Mouse (Mus musculus) c-Kit-positive CD71-positive TER-119-positive erythroid progenitor cells, embryonic 14.5 days (primary cell): ENCODE measurements at regions not wholly inside any gene's neighbourhood (a gene's known extent, or its start where the extent isn't known, plus 50 kb on each side); places are given as distances from the start of the nearest gene placed in this dataset.

Source experiments
- DNase-seq: peaks from one replicate; pipeline ENCODE4 v3.0.0-alpha.2; 2013; ENCODE audit warnings: low spot score

DNA sequence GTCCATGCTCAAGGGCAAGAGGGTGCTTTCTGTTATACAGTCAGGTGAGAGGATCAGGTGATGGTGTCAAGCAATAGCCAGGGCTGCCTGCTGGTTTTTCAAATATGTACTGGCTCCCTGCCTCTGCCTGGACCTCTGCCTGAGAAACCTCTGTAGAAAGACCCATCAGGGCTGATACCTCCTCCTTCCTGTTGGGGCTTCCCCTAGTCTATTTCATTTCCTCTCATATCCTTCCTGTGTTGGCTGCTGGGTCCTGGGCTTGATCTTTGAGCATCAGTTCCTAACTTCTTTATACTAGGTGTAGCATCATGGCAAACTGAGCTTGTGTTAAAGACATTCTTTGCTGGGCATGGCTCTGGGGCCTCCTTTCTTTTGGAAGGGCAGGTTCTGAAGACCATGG is 89.5 kb downstream of the Tmem38b start:
- no peak for DNase-seq

DNA sequence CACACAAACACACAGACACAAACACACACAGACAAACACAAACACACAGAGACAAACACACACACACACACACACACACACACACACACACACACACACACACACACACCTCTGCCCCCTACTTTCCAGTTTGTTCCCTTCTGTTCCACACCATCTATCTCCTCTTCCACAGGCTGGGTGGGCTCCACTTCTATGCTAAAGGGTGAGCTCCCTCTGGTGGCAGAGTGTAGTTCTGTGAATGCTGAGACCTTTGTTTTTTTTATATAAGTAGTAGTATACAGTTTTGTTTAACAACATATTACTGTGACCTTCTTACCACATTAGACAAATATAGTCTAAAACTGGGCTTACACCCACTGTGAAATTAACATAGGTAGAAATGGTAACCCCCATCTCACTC is 93.3 kb downstream of the Tmem38b start:
- DNase-seq = peak; percentile 9

DNA sequence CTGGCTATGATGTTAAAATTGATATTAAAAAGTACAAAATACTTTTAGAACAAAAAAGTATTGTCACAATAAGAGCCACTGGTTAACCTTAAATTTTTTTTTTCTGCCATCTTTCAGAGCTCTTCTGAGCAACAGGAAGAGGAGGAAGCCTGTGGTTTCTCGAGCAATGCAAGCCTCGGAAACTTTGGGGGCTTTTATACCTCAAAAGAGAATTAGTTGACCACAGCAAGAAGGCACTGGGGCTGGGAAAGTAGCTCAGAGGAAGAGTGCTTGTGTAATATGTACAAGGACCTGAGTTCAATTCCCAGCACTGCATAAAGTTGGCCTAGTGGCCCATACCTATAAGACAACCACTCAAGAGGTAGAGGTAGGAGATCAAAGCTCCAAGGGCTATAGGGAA is 94.7 kb downstream of the Tmem38b start:
- no peak for DNase-seq

DNA sequence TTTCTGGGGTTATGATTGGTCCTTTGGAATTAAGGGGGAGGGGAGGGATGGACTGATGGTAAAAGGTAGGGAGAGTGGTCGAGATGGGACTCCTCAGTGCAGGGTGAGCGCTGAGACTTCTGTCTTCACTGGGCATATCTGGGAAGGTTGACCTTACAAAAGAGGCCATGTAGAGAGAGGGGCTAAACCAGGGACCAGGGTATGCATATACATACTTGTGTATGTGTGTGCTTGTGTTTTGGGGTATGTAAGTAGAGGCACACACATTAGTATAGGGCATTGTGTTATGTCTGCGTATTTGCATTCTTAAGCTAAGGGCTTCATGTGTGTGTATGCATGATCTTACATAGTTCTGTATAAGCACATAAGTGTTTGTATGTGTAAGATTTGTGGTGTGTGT is 105.2 kb downstream of the Tmem38b start:
- no peak for DNase-seq

DNA sequence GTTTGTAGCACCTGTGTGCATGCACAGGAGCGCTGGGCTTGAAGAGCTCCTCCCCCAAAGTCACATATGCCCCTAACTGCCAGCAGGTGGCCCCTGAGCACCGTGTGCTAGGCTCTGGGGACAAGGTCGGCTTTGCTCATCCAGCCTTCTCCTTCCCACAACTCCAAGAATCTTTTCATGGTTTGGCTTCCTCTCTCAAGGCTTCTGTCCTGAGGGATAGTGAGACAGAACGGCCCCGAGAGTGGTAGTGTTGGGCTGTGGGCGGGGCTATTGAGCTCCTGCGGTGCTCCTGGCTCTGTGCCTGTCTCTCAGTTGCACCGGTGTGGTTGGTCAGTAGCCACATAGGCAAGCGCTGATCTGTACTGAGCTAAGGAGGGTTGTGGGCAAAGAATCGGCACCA is 105.7 kb downstream of the Tmem38b start:
- DNase-seq = peak; percentile 7

GRCm38 (mm10) chr4:53935306-53935705 is 109.5 kb downstream of the Tmem38b start:
- no peak for DNase-seq

DNA sequence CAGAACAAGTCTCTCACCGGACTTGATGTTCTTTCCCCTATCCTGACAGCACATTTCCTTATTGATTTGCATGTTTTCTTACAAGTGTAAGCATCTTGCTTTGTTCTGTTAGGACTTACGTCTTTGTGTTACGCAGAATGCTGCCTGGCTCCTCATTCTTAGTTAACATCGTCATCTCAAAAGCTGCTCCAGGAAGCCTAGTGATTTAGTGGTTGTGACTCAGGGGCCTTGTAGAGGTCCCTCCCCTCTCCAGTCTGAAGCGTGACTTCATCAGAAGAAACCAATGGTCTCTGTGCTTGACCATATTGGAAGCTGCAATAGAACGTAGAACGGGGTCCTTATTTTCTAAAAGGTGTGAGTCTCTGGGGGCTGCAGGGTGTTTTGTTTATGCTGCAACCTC is 122.9 kb downstream of the Tmem38b start:
- no peak for DNase-seq

DNA sequence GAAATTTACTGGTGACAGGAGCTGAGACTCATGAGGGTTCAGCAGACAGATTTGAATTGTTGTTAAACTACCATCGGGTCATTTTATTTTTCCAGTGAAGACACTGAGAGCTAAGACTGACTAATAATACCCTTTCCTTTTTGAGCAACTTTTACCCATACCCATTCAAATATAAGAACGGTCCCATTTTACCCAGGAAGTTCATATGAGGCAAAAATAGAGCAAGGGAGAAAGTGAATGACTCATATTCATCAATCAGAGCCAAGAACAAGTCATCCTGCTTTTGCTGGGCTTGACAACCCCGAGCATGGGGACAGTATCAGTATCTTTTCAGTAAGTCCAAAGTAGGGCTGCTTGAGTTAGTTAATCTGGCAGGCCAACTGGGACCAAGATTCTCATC is 123.3 kb downstream of the Tmem38b start:
- no peak for DNase-seq

GRCm38 (mm10) chr4:53950496-53950895 is 124.7 kb downstream of the Tmem38b start:
- DNase-seq = no peak

DNA sequence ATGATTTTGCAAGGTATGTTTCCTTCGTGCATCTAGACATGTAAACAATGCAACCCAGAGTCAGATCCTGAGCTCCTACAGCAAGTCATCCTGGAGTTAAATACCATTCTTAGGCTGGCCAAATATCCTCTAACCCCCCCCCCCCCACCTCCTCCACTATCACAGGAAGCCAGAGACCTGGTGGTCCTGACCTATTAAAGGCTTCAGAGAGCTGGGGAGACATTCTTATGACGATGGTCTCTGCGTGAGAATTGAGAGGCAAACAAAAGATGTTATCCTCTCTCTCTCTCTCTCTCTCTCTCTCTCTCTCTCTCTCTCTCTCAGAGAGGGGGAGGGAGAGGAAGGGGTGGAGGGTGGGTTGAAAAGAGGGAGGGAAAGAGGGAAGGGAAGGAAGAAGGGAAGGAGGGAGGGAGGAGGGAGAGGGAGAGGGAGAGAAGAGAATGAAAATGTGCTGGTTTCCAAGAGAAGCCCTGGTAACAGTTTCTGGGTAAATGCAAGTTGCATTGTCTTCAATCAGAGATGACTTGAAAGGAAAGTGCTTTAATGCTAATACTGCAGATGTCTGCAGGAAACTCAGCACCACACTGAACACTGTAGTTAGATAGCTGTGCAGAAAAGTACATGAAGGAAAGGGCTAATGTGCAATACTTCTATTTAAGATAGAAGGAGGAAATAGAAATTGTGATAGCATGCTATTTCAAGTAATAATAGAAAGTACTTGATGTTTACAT is 125.3 kb downstream of the Tmem38b start:
- no peak for DNase-seq

DNA sequence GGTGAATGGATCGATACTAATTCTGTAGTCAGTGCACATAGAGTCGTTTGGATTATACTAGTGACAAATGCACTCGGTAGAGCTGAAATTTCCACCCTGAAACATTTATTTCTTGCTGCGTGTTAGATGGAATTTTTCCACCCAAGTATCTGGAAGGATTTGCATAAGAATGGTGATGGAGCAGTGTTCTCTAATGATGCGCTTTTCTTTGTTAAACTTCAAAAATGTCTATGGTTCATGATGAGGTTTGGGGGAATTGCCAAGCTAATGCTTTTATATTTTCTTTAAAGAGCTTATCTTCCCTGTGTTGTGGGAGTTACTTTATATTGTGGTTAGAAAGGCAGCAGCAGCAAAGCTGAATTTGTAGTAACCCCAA is 125.9 kb downstream of the Tmem38b start:
- no peak for DNase-seq

- DNase-seq = no peak
Observed at GRCm38 (mm10) chr4:53952288-53952687, 126.4 kb downstream of the Tmem38b start.

DNA sequence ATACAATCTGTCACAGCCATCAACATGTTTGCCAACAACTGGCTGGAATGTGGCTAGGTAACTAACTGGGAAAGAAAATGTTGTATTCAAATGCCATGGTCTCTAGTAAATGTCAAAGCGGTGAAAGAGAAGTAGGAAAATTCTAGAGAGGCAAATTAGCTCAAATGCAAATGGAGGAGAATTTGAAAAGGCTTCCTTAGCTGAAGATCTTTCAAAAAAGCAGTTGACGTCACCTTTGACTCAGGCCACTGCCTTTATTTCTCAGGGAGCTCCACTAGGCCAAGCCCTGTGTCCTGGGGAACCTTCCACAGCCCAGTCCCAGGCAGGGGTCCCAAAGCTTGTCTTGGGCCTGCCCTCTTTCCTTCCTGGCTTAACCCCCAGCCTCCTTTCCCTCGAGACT is 136.6 kb downstream of the Tmem38b start:
- no peak for DNase-seq

GRCm38 (mm10) chr4:53970461-53970860 is 144.6 kb downstream of the Tmem38b start:
- no peak for DNase-seq

DNA sequence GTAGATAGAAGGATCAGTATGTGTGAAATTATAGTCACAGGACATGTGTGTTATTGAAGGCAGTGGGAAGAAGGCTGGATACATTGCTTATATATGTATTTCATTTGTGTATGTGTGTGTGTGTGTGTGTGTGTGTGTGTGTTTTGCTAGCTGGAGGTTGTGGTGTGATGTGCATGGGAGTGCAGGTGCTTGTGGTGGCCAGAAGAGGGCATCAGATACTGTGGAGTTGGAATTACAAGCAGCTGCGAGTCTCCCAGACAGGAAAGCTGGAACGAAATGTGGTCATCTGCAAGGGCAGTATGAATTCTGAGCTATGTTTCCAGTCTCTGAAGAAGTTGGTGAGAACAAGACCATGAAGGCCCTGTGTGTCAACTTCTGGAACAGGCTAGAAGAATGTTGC is 145.1 kb downstream of the Tmem38b start:
- no peak for DNase-seq

GRCm38 (mm10) chr4:53976036-53976638 is 150.3 kb downstream of the Tmem38b start:
- no peak for DNase-seq

DNA sequence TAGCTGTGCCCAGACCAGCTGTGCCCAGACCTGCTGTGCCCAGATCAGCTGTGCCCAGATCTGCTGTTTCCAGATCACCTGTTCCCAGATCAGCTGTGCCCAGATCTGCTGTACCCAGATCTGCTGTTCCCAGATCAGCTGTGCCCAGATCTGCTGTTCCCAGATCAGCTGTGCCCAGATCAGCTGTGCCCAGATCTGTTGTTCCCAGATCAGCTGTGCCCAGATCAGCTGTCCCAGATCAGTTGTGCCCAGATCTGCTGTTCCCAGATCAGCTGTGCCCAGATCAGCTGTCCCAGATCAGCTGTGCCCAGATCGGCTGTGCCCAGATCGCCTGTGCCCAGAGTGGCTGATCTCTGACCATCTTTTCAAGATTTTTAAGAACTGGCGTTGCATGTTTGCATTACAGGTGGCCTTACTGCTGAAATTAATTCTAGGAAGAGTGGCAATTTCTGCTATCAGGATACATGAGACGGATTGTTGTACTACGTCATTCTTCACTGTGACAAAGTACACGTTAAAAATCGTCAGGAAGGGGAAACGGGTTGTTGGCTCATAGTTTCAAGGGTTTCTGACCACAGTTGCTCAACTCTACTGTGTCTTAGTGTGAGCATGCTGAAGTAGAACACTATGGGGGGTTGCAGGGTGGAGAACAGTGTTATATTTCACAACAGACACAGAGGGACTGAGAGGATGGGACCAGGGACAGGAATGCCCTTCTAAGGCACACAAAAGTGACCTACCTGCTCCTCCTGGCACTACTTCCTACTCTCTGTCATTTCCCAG is 160.9 kb downstream of the Tmem38b start:
- no peak for DNase-seq

DNA sequence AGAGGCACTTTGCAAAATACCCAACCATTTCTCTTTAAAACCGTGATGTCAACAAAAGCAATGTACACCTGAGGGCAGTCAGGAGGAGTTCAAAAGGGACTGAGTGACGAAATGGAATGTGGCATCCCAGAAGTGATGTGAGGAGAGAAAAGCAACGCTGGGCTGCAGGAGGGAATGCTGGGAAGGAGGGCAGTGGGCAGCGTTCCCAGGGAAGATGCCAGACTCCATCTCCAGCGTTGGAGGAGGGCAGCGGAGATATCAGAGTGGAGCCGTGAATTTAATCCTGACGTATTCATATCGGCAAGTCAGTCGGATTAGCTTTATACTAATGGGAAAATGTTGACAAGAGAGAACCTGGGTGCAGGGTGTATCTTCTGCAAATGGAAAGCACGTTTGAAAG is 161.7 kb downstream of the Tmem38b start:
- no peak for DNase-seq

DNA sequence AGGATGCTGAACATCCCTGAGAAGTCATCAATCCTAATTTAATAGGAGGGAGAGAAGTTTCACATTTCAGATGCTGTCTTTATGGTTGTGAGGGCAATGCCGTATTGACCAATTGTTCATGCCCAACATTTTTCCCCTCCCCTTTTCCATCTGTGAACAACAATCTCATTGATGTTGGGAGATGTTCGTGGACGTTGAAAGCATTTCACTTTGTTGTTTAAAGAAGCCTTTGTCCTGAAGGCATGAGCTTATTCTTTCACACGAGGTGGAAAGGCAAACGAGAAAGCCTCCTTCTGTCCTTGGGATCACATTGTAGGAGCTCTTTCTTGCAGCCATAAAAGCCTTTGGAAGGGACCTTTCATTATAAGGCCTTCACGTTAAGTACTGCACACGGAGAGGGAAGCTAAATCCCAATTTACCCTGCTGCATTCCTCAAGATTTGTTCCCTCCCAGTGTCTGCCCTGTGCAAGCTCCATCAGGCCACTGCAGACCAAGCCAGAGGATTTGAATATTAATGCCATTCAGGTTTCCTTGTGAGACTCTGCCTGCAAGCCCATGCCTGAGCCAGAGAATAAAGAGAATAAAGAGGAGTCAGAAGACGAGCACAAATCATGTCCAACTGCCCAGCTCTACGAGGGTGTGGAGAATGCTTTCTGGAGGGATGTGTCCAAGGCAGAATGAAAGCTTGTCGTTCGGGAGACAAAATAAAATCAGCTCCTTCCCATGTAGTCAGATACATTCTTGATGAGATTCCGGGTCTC is 195.4 kb downstream of the Tmem38b start:
- no peak for DNase-seq

- DNase-seq = no peak
Observed at GRCm38 (mm10) chr4:54021861-54022385, 196.1 kb downstream of the Tmem38b start.

GRCm38 (mm10) chr4:54026919-54027318 is 201.1 kb downstream of the Tmem38b start:
- no peak for DNase-seq

- DNase-seq = no peak
Observed at GRCm38 (mm10) chr4:54027565-54028237, 201.9 kb downstream of the Tmem38b start.
